Mouse (Mus musculus) spleen, embryonic (tissue): Measurements from ENCODE around the gene Myo6.

Source experiments
- CTCF ChIA-PET: fragments of 350-600 bp; sonication (Branson Sonifier 250); formaldehyde crosslinking; loops from one replicate; lab custom pipeline; 2022; lab: Charles Lee

Myo6 gene

DNA sequence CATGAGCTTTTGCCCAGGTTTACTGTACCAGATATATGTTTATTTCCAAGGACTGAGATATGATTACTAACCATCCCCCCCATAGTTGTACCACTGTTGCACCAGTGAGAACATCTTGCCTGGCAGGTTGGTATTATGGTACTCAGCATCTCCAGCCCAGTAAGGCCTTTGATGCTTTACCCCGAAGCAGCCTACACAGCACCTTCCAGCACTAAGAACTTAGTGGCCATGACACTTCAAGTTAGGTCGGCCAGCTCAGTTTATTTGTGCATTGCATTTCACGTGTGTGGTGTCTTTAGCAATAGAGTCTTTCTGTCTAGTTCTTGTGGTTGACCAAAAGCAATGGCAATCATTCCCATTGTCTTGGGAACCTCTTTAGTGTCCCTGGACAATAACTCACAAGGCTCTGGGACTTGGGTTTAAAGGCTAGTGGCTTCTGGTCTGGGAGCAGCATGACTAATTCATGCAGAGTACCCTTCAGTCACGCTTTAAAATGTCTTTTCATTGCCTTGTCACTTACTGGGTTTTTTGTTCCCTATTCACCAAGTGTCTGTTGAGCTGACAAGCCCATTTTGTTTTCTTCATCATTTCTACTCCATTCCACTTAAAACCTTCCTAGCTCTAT is 69.1 kb downstream of the Myo6 start:
- CTCF ChIA-PET: interaction anchor here (1.0 kb wide), 1 partner anchor 18 kb away, joined by 3 read pairs; no protein-coding TSS in a partner anchor

DNA sequence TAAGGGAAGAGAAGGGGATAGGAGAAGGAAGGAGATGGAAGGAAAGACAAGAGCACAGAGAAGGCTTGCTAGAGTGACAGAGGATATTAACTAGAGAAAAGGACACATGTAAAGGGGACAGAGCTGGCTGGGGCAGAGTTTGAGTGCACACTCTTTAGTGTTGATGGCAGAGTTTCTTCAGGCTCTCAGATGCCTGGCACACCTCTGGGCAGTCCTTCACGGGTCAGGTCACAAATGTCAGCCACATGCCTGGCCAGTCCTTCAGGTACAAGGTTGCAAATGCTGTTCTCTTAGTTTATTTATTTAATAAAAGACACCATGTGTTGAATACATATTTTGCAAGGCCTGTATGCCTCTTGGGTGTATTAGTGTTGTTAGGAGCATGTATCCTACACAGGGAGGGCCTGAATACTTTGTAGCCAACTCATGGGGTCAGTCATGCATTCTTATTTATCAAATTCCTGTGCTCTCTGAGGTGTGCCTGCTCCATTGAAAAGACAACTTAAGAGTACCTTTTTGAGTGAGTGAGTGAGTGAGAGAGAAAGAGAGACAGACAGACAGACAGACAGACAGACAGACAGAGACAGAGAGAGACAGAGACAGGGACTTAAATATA is 72.5 kb downstream of the Myo6 start:
- CTCF ChIA-PET: no interaction called here

DNA sequence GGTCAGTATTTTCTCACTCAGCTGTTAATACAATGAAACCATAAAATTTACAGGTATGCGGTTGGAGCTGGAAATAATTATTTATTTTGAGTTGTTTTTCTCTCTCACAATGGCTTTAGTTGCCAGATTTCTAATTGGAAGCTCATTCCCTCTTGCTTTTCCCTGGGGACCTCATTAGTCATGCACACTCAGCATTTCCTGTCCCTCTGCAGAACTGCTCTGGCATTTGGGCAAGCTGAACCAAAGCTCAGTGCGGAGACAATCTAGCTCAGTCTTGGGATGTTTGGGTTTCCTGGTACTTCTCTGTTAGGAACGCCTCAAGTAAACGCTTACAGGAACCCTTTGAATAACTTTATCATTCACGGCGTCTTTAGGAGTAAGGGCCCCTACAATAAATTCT is 76.9 kb downstream of the Myo6 start:
- CTCF ChIA-PET: no interaction called here

DNA sequence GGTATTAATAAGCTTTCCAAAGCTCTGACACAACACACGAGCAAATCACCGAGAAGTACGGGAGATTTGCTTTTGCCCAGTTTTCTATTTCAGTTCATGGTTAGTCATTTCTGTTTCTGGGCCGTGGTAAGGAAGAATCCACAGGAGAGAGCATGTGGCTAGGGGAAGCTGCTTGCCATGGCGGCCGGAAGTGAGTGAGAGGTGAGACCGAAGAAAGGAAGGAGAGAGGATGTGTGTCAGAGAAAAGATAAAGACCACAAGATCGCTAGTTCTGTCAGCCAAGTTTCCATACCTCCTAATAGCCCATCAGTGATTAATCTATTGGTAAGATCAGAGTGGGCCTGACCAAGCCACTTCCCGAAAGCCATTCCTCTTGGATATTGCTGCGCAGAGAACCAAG is 87.3 kb downstream of the Myo6 start:
- CTCF ChIA-PET: interaction anchor here (0.8 kb wide), 1 partner anchor 19 kb away, joined by 3 read pairs; no protein-coding TSS in a partner anchor

DNA sequence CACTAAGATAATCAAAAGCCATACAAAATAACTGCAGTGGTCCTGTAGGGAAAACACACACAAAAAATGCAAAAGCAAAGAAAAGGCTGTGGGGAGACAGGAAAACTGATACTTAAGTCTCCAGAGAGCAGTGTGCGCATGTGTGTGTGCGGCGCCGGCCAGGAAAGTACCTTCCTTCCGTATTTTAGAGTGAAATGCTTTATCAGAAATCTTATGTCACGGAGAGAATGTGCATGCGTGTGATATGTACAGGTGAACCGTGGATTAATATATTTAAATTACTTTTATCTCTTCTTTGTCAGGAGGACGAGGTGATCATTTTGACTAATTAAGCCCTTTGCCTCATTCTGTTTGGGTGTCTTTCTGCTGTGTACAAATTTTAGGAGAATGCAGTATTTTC is 88.4 kb downstream of the Myo6 start:
- CTCF ChIA-PET: no interaction called here

DNA sequence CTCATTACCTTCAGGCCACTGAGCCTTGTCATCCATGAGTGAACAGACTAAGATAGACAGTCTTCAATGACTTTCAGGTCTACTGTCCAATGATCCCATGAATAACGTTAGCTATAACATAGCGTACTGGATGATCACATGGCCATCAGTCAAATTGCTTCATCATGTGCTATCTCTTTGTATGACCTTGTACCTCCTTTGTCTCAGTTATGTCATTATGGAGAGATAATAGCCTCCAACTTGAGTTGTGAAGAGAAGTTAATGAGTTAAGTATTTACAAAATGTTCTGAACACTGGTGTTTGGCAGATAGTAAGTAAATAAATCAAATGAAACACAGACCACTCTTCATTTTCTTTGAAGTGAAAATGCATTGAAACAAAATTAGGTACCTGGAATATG is 91.7 kb downstream of the Myo6 start:
- CTCF ChIA-PET: no interaction called here

DNA sequence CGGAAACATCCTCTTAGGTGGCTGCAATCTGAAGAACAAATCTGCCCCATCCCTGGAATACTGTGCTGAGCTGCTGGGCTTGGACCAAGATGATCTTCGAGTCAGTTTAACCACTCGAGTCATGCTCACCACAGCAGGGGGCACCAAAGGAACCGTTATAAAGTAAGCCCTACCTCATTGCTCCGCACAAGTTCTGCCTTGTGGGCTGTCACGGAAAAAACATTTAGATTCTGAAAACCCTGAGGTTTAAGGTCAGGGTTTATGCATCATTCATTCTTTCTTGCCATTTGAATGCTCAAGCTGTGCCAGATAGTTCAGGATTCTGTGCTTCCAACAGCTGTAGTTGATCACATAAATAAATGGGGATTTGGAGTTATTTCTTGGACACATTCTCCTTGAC is 93.6 kb downstream of the Myo6 start:
- CTCF ChIA-PET: no interaction called here

DNA sequence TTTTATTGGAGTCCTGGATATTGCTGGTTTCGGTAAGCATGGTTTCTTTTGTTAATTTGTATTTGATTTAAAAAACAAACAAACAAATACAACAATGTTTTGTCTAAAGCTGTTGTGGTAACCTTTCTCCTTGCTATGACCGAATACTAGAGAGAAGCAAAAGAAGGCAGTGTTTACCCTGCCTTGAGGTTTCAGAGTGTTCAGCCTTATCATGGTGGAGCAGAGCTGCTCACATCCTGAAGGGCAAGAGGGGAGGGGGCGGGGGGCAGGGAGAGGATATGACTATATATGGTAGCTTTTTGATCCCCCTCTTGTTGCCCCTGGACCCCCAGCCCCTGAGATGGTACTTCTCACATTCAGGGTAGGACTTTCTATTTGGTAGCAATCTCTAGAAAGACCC is 96.1 kb downstream of the Myo6 start:
- CTCF ChIA-PET: no interaction called here

DNA sequence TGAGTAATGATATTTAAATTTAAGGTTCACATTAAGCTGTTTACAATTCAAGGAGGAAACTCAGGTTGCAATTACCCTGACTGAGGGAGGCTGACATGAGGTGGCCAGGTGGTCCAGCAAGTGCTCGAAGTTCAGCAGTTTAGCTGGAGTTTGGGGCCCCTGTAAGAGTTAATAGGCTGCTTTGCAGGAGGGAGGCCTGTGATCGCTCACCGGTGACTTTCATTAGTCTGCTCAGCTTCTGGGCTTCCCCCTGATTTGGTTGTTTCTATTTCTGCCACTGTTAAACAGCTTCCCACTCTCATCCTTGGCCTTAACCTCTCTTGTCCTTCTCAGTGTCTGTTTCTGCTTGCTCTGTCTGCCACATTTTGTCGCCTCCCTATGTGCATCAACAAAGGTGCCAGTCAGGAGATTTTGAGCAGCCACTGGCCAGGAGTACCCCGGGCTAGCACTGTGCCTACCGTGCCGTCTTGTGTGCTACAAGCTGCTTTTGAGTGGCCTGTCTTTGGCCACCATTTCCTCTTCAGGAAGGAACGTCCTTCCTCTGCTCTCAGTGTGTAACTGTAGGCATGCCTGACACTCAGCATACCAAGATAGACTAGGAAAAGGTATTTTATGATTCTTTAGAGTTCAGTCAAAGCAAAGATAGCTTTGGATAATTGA is 97.7 kb downstream of the Myo6 start:
- CTCF ChIA-PET: no interaction called here

DNA sequence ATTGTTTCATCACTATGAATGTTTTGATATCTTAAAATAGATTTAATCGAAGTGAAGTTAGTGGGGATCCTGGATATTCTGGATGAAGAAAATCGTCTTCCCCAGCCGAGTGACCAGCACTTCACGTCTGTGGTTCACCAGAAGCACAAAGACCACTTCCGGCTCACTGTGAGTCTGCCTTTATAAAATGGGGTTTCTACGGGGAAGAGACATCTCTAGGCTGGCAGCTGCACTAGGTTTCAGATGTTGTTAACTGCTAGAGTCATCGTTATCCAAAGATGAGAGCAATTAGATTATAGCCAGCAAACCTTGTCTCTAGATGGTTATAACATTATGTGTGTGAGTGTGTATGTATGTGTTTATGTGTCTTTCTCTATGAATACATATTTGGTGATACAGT is 101.3 kb downstream of the Myo6 start:
- CTCF ChIA-PET: no interaction called here

DNA sequence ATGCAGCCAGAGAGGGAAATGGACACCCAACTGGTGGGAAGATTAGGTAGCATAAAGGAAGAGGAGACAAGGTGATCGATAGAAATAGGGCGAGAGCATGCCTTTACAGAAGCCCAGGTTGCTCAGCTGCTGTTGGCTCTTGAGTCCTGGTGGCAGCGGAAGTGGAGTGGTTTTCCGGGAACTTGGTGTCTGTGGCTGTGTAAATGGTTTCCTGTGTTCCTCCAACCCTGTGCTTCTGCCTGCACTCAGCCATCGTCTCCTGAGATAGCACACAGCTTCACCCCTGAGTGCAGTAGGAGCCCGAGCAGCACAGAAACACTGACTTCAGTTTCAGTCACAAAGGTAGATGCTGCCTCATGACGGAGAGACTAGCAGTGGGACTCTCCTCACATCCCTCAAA is 101.7 kb downstream of the Myo6 start:
- CTCF ChIA-PET: interaction anchor here (0.7 kb wide), 1 partner anchor 1362 kb away, joined by 5 read pairs; no protein-coding TSS in a partner anchor

DNA sequence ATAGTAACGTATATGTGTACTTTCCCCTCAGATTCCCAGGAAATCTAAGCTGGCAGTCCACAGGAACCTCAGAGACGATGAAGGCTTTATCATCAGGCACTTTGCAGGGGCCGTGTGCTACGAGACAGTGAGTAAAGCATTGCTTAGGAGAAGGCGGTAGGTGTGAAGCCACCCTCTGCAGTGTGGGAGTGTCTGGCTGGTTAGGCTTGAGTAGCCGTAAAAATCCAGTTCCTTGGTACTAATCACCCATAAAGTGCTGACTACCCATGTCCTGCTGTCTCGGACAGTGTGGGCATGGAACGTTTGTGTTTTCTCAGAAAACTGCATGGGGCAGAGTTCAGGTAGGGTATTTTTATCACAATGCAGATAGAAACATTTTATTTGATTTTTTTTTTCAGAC is 104.8 kb downstream of the Myo6 start:
- CTCF ChIA-PET: interaction anchor here (0.7 kb wide), 1 partner anchor 13 kb away, joined by 4 read pairs; no protein-coding TSS in a partner anchor

DNA sequence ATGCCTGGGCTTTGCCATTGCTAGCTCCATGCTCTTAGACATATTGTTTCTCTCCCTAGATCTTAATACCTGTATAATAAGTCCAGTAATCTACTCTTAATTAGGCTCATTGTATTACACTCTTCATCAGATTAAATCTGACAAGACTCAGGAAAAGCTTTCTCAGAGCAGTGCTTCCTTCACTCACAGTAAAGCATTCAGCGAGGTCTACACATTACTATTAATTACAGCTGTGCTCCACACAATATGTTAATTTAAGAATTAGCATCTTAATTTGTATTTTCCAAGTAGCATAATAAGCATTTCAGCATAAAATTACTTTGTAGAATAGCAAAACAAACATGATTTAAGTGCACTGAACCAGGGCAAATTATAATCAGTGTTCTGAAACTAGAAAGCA is 108.1 kb downstream of the Myo6 start:
- CTCF ChIA-PET: no interaction called here

DNA sequence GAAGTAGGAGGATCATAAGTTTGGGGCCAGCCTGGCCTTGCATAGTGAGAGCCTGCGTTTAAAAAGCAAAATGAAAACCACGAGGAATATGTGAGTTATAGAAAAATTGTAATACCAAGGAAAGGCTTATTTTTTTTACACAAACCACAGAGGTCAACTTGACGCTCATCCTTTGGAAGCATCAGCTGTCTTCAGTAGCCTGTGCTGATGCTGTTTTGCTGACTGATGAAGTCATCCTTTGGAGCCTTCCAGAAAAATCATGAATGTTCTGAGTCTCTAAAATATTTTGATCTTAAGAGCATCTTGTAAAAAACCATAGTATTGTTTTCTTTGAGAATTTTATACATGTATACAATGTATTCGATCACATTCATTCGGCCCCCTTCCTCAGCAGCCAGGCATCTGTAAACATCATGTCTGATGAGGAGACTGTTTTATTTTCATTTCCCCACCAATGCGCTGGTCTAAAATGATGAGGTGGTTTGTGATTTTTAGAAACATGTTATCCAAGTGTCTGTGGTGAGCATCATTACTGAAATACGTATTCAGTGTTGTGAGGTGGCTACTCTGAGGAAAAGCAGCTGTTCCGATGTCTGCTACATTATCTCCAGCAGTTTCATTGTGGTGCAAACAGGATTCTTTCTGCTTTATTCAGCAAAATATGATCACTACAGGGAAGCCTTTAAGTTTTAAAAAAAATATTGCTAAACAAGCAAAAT is 110.4 kb downstream of the Myo6 start:
- CTCF ChIA-PET: no interaction called here

DNA sequence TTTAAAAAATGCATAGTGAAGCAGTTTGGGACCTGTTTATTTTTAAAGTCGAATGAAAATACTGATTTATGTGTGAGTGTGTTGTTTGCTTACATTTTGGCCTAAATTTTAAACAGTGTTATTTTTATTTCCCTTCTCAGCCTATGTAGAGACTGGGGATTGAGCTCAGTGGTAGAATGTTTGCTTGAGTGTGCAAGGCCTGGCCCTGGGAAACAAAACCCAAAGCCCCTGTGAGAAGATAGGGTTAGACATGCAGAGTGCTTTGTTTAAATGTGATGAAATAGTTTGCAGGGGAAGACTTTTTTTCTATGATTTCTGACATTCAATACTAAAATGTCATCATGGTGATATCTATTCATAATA is 110.9 kb downstream of the Myo6 start:
- CTCF ChIA-PET: no interaction called here

DNA sequence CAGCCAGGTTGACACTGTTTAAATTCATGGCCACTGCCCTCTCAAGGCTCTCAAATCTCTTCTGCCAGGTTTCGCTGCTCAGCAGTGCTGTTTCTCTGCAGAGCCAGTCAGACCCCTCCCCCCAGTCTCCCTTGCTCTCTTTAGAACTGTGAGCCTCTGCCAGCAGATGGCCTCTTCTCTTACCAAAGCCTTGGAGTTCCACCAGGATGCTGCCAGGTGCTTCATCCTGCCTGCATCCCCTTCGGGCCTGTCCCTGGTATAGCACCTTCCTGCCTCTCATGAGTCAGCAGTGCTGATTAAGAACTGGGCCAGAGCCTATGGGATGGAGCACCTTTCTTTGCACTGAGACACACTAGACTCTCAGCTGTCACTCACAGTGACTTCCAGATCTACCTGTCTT is 112.3 kb downstream of the Myo6 start:
- CTCF ChIA-PET: no interaction called here

DNA sequence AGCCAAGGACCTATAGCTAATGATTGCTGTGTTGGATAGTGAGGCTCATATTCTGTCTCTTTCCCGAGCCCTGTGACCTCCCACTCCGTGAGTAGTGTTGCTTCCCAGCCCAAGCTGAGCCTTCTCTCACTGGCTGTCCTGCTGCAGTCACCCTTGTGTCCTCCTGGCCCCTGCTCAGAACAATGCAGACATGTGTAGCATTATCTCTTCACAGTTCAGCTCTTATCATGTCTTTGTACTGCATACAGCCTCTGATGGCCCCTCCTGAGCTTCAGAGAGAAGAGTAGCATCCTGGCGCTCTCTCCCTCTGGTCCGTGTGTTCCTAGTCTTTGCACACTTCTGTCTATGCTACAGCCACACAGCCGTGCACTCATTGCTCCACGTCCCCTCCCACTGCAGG is 112.9 kb downstream of the Myo6 start:
- CTCF ChIA-PET: no interaction called here

DNA sequence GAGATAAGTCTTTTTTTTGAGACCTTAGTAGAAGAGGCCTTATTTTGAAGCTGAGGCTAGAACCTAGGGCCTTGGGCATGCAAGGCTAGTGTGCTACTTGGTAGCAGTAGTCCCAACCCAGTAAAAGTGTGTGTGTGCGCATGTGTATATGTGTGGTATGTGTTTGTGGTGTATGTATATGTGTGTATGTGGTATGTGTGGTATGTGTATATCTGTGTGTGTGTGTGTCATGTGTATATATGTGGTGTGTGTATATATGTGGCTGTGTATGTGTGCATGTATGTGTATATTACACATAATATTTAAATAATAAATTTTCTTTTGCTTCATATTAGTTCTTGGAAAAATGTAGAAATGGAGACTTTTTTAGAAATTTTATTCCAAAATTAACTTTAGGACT is 115.9 kb downstream of the Myo6 start:
- CTCF ChIA-PET: no interaction called here

DNA sequence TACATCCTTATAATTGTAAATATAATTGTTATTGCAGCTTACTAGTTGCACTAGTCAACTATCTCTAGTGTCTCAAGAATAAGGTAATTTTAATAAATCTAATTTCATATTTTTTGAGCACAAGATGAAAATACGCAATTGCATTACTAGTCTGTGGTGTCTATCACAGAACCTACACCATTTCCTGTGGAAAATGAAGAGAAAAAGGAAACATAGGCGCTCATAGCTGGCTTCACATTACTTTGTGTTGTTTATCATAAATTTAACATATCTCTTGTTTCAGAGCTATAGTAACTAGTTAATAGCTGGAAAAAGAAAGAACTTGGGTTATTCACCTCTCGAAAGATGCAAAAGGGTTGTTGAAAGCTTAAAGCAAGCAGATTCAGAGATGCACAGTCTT is 117.6 kb downstream of the Myo6 start:
- CTCF ChIA-PET: interaction anchor here (0.6 kb wide), 1 partner anchor 13 kb away, joined by 4 read pairs; no protein-coding TSS in a partner anchor

DNA sequence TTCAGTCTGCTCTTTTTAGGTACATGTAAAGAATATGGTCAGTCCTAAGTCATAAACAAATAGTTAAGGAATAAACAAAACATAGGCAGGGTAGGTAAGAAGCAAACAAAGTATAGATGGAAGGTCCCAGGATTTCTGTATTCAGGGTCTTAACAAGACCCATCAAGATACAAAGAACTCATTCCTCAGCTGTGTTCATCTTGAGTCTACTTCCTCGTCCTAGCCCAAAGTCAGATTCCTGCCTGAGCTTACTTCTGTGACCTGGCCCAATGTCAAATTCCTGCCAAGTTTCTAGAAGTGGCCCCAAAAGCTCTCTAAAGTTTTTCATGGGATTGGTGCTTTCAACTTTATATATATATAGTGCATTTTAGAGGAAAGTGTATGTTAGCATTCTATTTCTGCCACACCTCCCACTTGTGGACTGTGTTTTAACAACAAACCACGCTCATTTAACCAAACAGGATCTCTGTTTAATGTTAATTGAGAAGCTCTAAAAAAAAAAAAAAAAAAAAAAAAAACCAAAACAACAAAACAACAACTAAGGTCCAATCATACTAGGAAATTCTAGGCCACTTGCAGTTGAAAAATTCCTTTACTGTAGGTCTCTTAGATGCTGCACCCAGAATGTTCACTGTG is 119.8 kb downstream of the Myo6 start:
- CTCF ChIA-PET: no interaction called here

DNA sequence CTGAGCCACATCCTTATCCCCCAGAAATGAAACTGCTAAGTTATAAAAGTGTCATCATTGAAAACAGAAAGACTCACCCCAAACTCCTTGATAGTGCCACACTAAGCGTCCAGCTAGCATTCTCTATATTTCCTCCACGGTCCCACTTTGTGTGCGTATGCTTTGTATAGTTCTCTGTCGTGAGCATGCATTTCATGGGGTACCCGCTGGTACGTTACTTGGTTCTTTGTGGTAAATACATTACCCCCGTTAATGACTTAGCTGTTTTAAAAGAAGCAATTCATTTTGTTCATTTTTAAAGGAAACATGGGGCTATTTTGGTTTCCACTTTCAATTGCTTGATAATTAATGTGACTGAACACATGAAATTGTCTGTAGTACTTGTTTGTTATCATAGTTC is 122.0 kb downstream of the Myo6 start:
- CTCF ChIA-PET: no interaction called here

DNA sequence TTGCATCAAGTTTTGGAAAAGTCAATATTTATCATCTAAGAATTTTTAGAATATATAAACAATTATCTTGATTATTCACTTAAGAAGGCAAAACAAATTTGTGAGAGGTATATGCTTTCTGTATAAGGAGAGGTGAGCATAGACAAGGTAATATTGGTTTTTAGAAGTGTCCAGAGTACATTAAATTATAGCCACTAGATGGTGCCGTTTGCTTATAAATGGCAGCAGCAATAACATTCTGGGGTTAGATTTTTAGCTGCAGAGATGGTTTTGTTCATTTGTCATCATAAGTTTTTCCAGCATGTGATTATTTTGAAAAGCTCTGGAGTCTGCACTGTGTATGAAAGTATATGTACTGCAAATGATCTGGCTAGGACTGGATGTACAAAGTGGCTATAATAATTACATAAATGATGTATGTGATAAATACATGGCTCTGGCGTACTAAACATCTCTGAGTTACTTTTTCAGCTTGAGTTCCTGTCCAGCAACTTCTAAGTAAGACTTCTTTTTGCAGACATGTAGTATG is 128.3 kb downstream of the Myo6 start:
- CTCF ChIA-PET: no interaction called here
